30 mouse cellular contexts compared by ENCODE assay signal in the genomic region with DNA sequence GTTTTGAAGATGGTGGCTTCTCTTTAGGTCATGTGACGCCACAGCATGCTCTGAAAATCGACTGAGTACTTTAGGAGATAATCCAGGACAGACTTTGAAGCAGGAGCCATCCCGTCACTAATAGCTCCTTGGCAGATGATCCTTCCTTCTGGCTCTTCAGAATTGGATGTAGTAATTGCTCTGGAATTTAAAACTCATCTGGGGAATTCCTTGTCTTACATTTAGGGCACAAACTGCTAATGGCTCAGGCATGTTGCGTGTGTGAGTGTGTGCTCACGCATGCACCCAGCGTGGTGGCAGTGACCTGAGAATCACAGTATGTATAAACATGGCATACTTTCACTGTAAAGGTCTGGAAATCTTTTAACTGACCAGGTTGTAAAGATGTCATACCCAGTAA. TPM values are rescaled to one million over a fixed set of nuclear protein-coding genes. Genes with fewer than 3 reads are reported as not detected.
DNase-seq lines count a peak whose midpoint lies in the region; ATAC-seq and TF ChIP-seq lines count a peak whose summit lies in the region.
"Had no signal": no experiment of that assay in that cellular context is flagged by ENCODE, and none has a peak within 500 bp of the region (broad histone marks: within the 10 kb centered on the region; RNA-seq: fewer than 3 reads in every experiment).

No protein-coding gene starts in this region.

- H3K9me3 ChIP-seq in hindbrain, postnatal 0 days (ENCODE audit: low read length): no peaks in the 10 kb centered on the region
- no peaks in the 10 kb centered on the region for H3K9me3 ChIP-seq in hindbrain, embryonic 13.5 days
- H3K9me3 ChIP-seq in MEL (replicated peaks; ENCODE audit: insufficient read depth, low read length): no peaks in the 10 kb centered on the region
- H3K9me3 ChIP-seq: embryonic facial prominence, embryonic 12.5 days; forebrain, embryonic 12.5 days; forebrain, embryonic 15.5 days; heart, embryonic 12.5 days; heart, embryonic 15.5 days; hindbrain, embryonic 10.5 days had no signal

- WGBS in hindbrain, postnatal 0 days: 70% methylated on average over 6 of the region's 6 CpGs
- 85% methylated on average over 6 of the region's 6 CpGs for WGBS in hindbrain, embryonic 13.5 days

- no peaks in the 10 kb centered on the region for H3K27me3 ChIP-seq in hindbrain, postnatal 0 days (ENCODE audit: insufficient read depth, low read length)
- H3K27me3 ChIP-seq in hindbrain, embryonic 13.5 days: no peaks in the 10 kb centered on the region
- no peaks in the 10 kb centered on the region for H3K27me3 ChIP-seq in MEL (ENCODE audit: control insufficient read depth in 1 of 2, insufficient read depth in 2 of 2, low read length in 2 of 2)
- H3K27me3 ChIP-seq: CH12.LX; embryonic facial prominence, embryonic 12.5 days; forebrain, embryonic 12.5 days; forebrain, embryonic 15.5 days; heart, embryonic 12.5 days; heart, embryonic 15.5 days had no signal

- ATAC-seq in hindbrain, postnatal 0 days: 0 out of 2 replicates have a peak, but pooled peaks have one; percentile 18
- no peak for ATAC-seq in hindbrain, embryonic 13.5 days (ENCODE audit: low FRiP score)
- ATAC-seq: activated CD4-positive, CD25-positive, alpha-beta regulatory T cell, adult 4 months; forebrain, embryonic 15.5 days had no signal

- no peak for TF ChIP-seq CTCF in hindbrain, postnatal 0 days (IDR thresholded peaks at IDR 0.05; ENCODE audit: low read depth)
- TF ChIP-seq CTCF in MEL (IDR thresholded peaks at IDR 0.05 in 2 of 3, conservative IDR thresholded peaks at IDR 0.05 in 1 of 3; ENCODE audit: control insufficient read depth in 1 of 3, insufficient read depth in 1 of 3, low read depth in 2 of 3, low read length in 3 of 3, poor library complexity in 1 of 3, severe bottlenecking in 1 of 3): no peak

- no peaks in the 10 kb centered on the region for H3K36me3 ChIP-seq in hindbrain, postnatal 0 days (ENCODE audit: insufficient read depth, low read length)
- H3K36me3 ChIP-seq in hindbrain, embryonic 13.5 days: no peaks in the 10 kb centered on the region
- H3K36me3 ChIP-seq in MEL (ENCODE audit: control insufficient read depth in 1 of 2, insufficient read depth in 2 of 2, low read length in 2 of 2): peaks cover 0 to 3% of the 10 kb centered on the region in 2 experiments; a peak in 1 of 4 replicates
- H3K36me3 ChIP-seq: embryonic facial prominence, embryonic 12.5 days; forebrain, embryonic 12.5 days; forebrain, embryonic 15.5 days; G1E; heart, embryonic 12.5 days; heart, embryonic 15.5 days; hindbrain, embryonic 10.5 days had no signal

- H3K79me2 ChIP-seq in MEL (ENCODE audit: control insufficient read depth, insufficient read depth, low read length, poor library complexity): no peaks in the 10 kb centered on the region

- no peak overlapping the region for H3K4me2 ChIP-seq in hindbrain, postnatal 0 days (ENCODE audit: low read depth, low read length)
- no peak overlapping the region for H3K4me2 ChIP-seq in hindbrain, embryonic 13.5 days
- H3K4me2 ChIP-seq: embryonic facial prominence, embryonic 12.5 days; forebrain, embryonic 12.5 days; forebrain, embryonic 15.5 days; heart, embryonic 12.5 days; heart, embryonic 15.5 days; hindbrain, embryonic 14.5 days had no signal

- no peak for TF ChIP-seq RAD21 in MEL (IDR thresholded peaks at IDR 0.05; ENCODE audit: low read depth, low read length)

- TF ChIP-seq POLR2A in MEL (IDR thresholded peaks at IDR 0.05; ENCODE audit: control insufficient read depth in 1 of 2, insufficient read depth in 1 of 2, low read depth in 1 of 2, low read length in 2 of 2, poor library complexity in 1 of 2): no peak

- H3K4me1 ChIP-seq in hindbrain, postnatal 0 days (ENCODE audit: insufficient read depth, low read length): no peaks in the 10 kb centered on the region
- no peaks in the 10 kb centered on the region for H3K4me1 ChIP-seq in hindbrain, embryonic 13.5 days (replicated peaks)
- H3K4me1 ChIP-seq in MEL (ENCODE audit: control insufficient read depth in 1 of 2, insufficient read depth in 2 of 2, low read length in 2 of 2): peaks cover 5 to 6% of the 10 kb centered on the region in 2 experiments
- H3K4me1 ChIP-seq: embryonic facial prominence, embryonic 12.5 days; forebrain, embryonic 12.5 days; forebrain, embryonic 15.5 days; heart, embryonic 15.5 days; hindbrain, embryonic 10.5 days had no signal

- H3K9ac ChIP-seq in hindbrain, postnatal 0 days (replicated peaks; ENCODE audit: low read length): no peak overlapping the region
- no peak overlapping the region for H3K9ac ChIP-seq in hindbrain, embryonic 13.5 days
- no peak overlapping the region for H3K9ac ChIP-seq in MEL (ENCODE audit: control insufficient read depth, low read depth, low read length, poor library complexity, severe bottlenecking)
- H3K9ac ChIP-seq: embryonic facial prominence, embryonic 12.5 days; forebrain, embryonic 12.5 days; forebrain, embryonic 15.5 days; heart, embryonic 12.5 days; heart, embryonic 15.5 days; hindbrain, embryonic 14.5 days had no signal

- TF ChIP-seq EP300 in MEL (IDR thresholded peaks at IDR 0.05; ENCODE audit: low read depth in 1 of 2, low read length in 2 of 2): no peak

- no peak overlapping the region for H3K4me3 ChIP-seq in hindbrain, postnatal 0 days (ENCODE audit: low read length)
- H3K4me3 ChIP-seq in hindbrain, embryonic 13.5 days: no peak overlapping the region
- no peak overlapping the region for H3K4me3 ChIP-seq in MEL (ENCODE audit: control insufficient read depth in 1 of 2, insufficient read depth in 1 of 2, low read depth in 2 of 2, low read length in 2 of 2)
- H3K4me3 ChIP-seq: embryonic facial prominence, embryonic 12.5 days; erythroblast, embryonic 14.5 days; forebrain, embryonic 12.5 days; forebrain, embryonic 15.5 days; heart, embryonic 12.5 days; heart, embryonic 15.5 days; hindbrain, embryonic 10.5 days had no signal

- no peak overlapping the region for H3K27ac ChIP-seq in hindbrain, postnatal 0 days
- no peak overlapping the region for H3K27ac ChIP-seq in hindbrain, embryonic 13.5 days
- no peak overlapping the region for H3K27ac ChIP-seq in MEL (ENCODE audit: control insufficient read depth, low read depth, low read length)
- H3K27ac ChIP-seq: embryonic facial prominence, embryonic 12.5 days; forebrain, embryonic 12.5 days; forebrain, embryonic 15.5 days; heart, embryonic 15.5 days; hindbrain, embryonic 10.5 days; hindbrain, embryonic 14.5 days had no signal

- no peak for DNase-seq in hindbrain, postnatal 0 days (ENCODE audit: low spot score)
- DNase-seq in MEL (ENCODE audit: low read depth, low spot score): no peak
- peak; percentile 5 for DNase-seq in NIH3T3 (ENCODE audit: low read depth)
- peak; percentile 10 for DNase-seq in skeletal muscle tissue, adult 2 months (ENCODE audit: low read depth, low spot score)
- DNase-seq in frontal cortex, postnatal 25 days (ENCODE audit: low spot score in 2 of 2): no peak
- DNase-seq in yolk sac, embryonic 10.5 days (ENCODE audit: low spot score): no peak
- no peak for DNase-seq in gastrocnemius, postnatal 25 days
- DNase-seq: adrenal gland, adult 8-10 months; adrenal gland, postnatal 25 days; cerebellum, adult 11-12 months; cerebellum, adult 8-10 months; cerebellum, postnatal 10 days; gastrocnemius, postnatal 10 days; heart, adult 18-20 months; heart, postnatal 10 days; heart, postnatal 36 days; kidney, adult 11 months; kidney, adult 8-10 months had no signal

TF ChIP-seq in MEL, 35 proteins besides CTCF, POLR2A, EP300 and RAD21:
- TF ChIP-seq HCFC1 (IDR thresholded peaks at IDR 0.05; ENCODE audit: low read depth, low read length) (no peak), USF1 (IDR thresholded peaks at IDR 0.05; ENCODE audit: low read depth, low read length) (peak; percentile 40; the same call in 1 of the 2 replicates), ZMIZ1 (IDR thresholded peaks at IDR 0.05; ENCODE audit: low read depth, low read length) (no peak), UBTF (IDR thresholded peaks at IDR 0.05; ENCODE audit: borderline replicate concordance, insufficient read depth, low read depth, low read length) (no peak), USF2 (IDR thresholded peaks at IDR 0.05; ENCODE audit: borderline replicate concordance in 1 of 2, insufficient read depth in 1 of 2, low read depth in 1 of 2, low read length in 2 of 2) (no peak)

RNA-seq across cellular contexts. Expression of a gene that starts 38.3 kb away (rescaled TPM):
- 8.3 and 8.5 TPM in 2 replicates for total RNA-seq in hindbrain, postnatal 0 days (2014; rRNA removed)
- polyA plus RNA-seq in hindbrain, postnatal 0 days (2015; fragmentation: Nextera tagmentation; extraction: Ambion mirVana): 5.4 and 5.8 TPM in 2 replicates
- polyA plus RNA-seq in hindbrain, embryonic 13.5 days (2015; fragmentation: Nextera tagmentation; extraction: Ambion mirVana): 4.7 and 5.8 TPM in 2 replicates
- total RNA-seq in MEL (2012; rRNA removed): 3.2 and 13.9 TPM in 2 replicates
- polyA plus RNA-seq in MEL (2012; ENCODE audit: insufficient read depth in 1 of 2, insufficient read length in 2 of 2, low read depth in 1 of 2, low replicate concordance in 2 of 2, missing spikeins in 1 of 2): 10 to 100 TPM in 1 of 2 experiments, not detected in 1; 30.1 TPM
- total RNA-seq in gastrocnemius, postnatal 25 days (2021): 10 to 100 TPM; 22.1 to 32.5 TPM
- polyA plus RNA-seq: erythroblast, embryonic 14.5 days; G1E had no signal

Comparison
In these comparisons a context has a peak if more than half of its experiments do, and no peak if none do; other contexts are left out.
1. DNase-seq: peak in NIH3T3 (single experiment) and skeletal muscle tissue, adult 2 months (single experiment); none in hindbrain, postnatal 0 days (single experiment), MEL (single experiment), frontal cortex, postnatal 25 days (0 of 2), yolk sac, embryonic 10.5 days (single experiment) and gastrocnemius, postnatal 25 days (single experiment).